ENCODE assay signal across 8 mouse cellular contexts in genomic region chr2:155817301-155818245, GRCm38 (mm10). TPM values are rescaled to one million over a fixed set of nuclear protein-coding genes. Genes with fewer than 3 reads are reported as not detected.
DNase-seq lines count a peak whose midpoint lies in the region; ATAC-seq and TF ChIP-seq lines count a peak whose summit lies in the region.

No protein-coding gene starts in this region.

- no peak for TF ChIP-seq CTCF in E14TG2a.4 (conservative IDR thresholded peaks at IDR 0.05; ENCODE audit: low read length)

- H3K9me3 ChIP-seq in E14TG2a.4 (ENCODE audit: low read length) = no peaks in the 10 kb centered on the region
- H3K9me3 ChIP-seq in embryonic facial prominence, embryonic 12.5 days = no peaks in the 10 kb centered on the region
- no peaks in the 10 kb centered on the region for H3K9me3 ChIP-seq in intestine, embryonic 15.5 days
- H3K9me3 ChIP-seq in stomach, embryonic 14.5 days (ENCODE audit: control insufficient read depth, low read depth, low read length) = no peaks in the 10 kb centered on the region

- H3K9ac ChIP-seq in embryonic facial prominence, embryonic 12.5 days = 0 out of 2 replicates have a peak overlapping the region, but pooled peaks have one; percentile 70
- H3K9ac ChIP-seq in intestine, embryonic 15.5 days = peak overlapping the region; percentile 35
- peak overlapping the region; percentile 74; the same call in 1 of the 2 replicates for H3K9ac ChIP-seq in stomach, embryonic 14.5 days (replicated peaks; ENCODE audit: low read depth, low read length)

- peaks cover 40% of the 10 kb centered on the region for H3K36me3 ChIP-seq in E14TG2a.4 (ENCODE audit: insufficient read depth, low read length)
- peaks cover 29% of the 10 kb centered on the region for H3K36me3 ChIP-seq in embryonic facial prominence, embryonic 12.5 days
- peaks cover 11% of the 10 kb centered on the region for H3K36me3 ChIP-seq in intestine, embryonic 15.5 days
- peaks cover 25% of the 10 kb centered on the region for H3K36me3 ChIP-seq in stomach, embryonic 14.5 days (ENCODE audit: control insufficient read depth, insufficient read depth, low read length)

- H3K4me3 ChIP-seq in E14TG2a.4 (replicated peaks; ENCODE audit: low read length) = peak overlapping the region; percentile 90
- peak overlapping the region; percentile 62; the same call in 1 of the 2 replicates for H3K4me3 ChIP-seq in embryonic facial prominence, embryonic 12.5 days
- H3K4me3 ChIP-seq in intestine, embryonic 15.5 days (replicated peaks) = no peak overlapping the region
- H3K4me3 ChIP-seq in stomach, embryonic 14.5 days (ENCODE audit: low read depth, low read length) = peak overlapping the region; percentile 67; the same call in 1 of the 2 replicates

- 79% methylated on average over 10 of the region's 10 CpGs for WGBS in embryonic facial prominence, embryonic 12.5 days
- WGBS in intestine, embryonic 15.5 days = 82% methylated on average over 10 of the region's 10 CpGs
- WGBS in stomach, embryonic 14.5 days = 82% methylated on average over 10 of the region's 10 CpGs

- H3K27ac ChIP-seq in embryonic facial prominence, embryonic 12.5 days = no peak overlapping the region
- H3K27ac ChIP-seq in intestine, embryonic 15.5 days = no peak overlapping the region
- no peak overlapping the region for H3K27ac ChIP-seq in stomach, embryonic 14.5 days (ENCODE audit: low read length)

- H3K27me3 ChIP-seq in E14TG2a.4 (ENCODE audit: insufficient read depth, low read length) = no peaks in the 10 kb centered on the region
- H3K27me3 ChIP-seq in embryonic facial prominence, embryonic 12.5 days = no peaks in the 10 kb centered on the region
- no peaks in the 10 kb centered on the region for H3K27me3 ChIP-seq in intestine, embryonic 15.5 days (replicated peaks)
- no peaks in the 10 kb centered on the region for H3K27me3 ChIP-seq in stomach, embryonic 14.5 days (ENCODE audit: control insufficient read depth, insufficient read depth, low read length)

- no peak for ATAC-seq in embryonic facial prominence, embryonic 12.5 days (ENCODE audit: insufficient number of reproducible peaks, insufficient read depth, low FRiP score, low TSS enrichment)
- no peak for ATAC-seq in intestine, embryonic 15.5 days
- ATAC-seq in stomach, embryonic 14.5 days (ENCODE audit: insufficient number of reproducible peaks, insufficient read depth, low FRiP score, low read depth) = no peak

- DNase-seq in gastrocnemius, adult 18-20 months (ENCODE audit: low spot score) = peak; percentile 61
- no peak for DNase-seq in gastrocnemius, postnatal 10 days
- no peak for DNase-seq in left cerebral cortex, adult 8-10 months (ENCODE audit: low spot score in 2 of 2)
- no peak for DNase-seq in kidney, adult 8-10 months

- H3K4me1 ChIP-seq in E14TG2a.4 (replicated peaks; ENCODE audit: low read depth, low read length) = peaks cover 56% of the 10 kb centered on the region
- peaks cover 11% of the 10 kb centered on the region; the same call in 1 of the 2 replicates for H3K4me1 ChIP-seq in embryonic facial prominence, embryonic 12.5 days
- peaks cover 19% of the 10 kb centered on the region for H3K4me1 ChIP-seq in intestine, embryonic 15.5 days (replicated peaks)
- H3K4me1 ChIP-seq in stomach, embryonic 14.5 days (ENCODE audit: control insufficient read depth, insufficient read depth, low read length) = peaks cover 7% of the 10 kb centered on the region

- no peak overlapping the region; the same call in 1 of the 2 replicates for H3K4me2 ChIP-seq in embryonic facial prominence, embryonic 12.5 days (replicated peaks)
- peak overlapping the region; percentile 83 for H3K4me2 ChIP-seq in intestine, embryonic 15.5 days (replicated peaks)
- peak overlapping the region; percentile 87; the same call in 1 of the 2 replicates for H3K4me2 ChIP-seq in stomach, embryonic 14.5 days (replicated peaks; ENCODE audit: low read depth, low read length)

RNA-seq across cellular contexts. Expression of gene BC029722, which starts 1.7 kb away (rescaled TPM):
- total RNA-seq in gastrocnemius, adult 18-20 months (2021) = 10 to 100 TPM; 27.8 to 29.5 TPM
- 10 to 100 TPM; 14.3 to 16.9 TPM for total RNA-seq in gastrocnemius, postnatal 10 days (2021)
- 12.9 and 13.4 TPM in 2 replicates for polyA plus RNA-seq in embryonic facial prominence, embryonic 12.5 days (2016; fragmentation: Nextera tagmentation; extraction: Ambion mirVana)
- 22.0 and 24.1 TPM in 2 replicates for polyA plus RNA-seq in intestine, embryonic 15.5 days (2015; fragmentation: Nextera tagmentation; extraction: Ambion mirVana)
- 12.8 and 15.0 TPM in 2 replicates for polyA plus RNA-seq in stomach, embryonic 14.5 days (2014; fragmentation: Nextera tagmentation; extraction: Ambion mirVana)
- 10 to 100 TPM; 56.9 to 63.1 (median 60.3) TPM for total RNA-seq in left cerebral cortex, adult 8-10 months (2022)

RNA-seq across cellular contexts. Expression of gene Eif6, which starts 9.2 kb away (rescaled TPM):
- 10 to 100 TPM; 43.4 to 45.4 TPM for total RNA-seq in gastrocnemius, adult 18-20 months (2021)
- total RNA-seq in gastrocnemius, postnatal 10 days (2021) = 10 to 100 TPM; 58.0 to 63.8 TPM
- polyA plus RNA-seq in embryonic facial prominence, embryonic 12.5 days (2016; fragmentation: Nextera tagmentation; extraction: Ambion mirVana) = 185 and 188 TPM in 2 replicates
- polyA plus RNA-seq in intestine, embryonic 15.5 days (2015; fragmentation: Nextera tagmentation; extraction: Ambion mirVana) = 263 and 265 TPM in 2 replicates
- 173 and 200 TPM in 2 replicates for polyA plus RNA-seq in stomach, embryonic 14.5 days (2014; fragmentation: Nextera tagmentation; extraction: Ambion mirVana)
- total RNA-seq in left cerebral cortex, adult 8-10 months (2022) = 10 to 100 TPM; 78.6 to 93.2 (median 86.3) TPM

RNA-seq across cellular contexts. Expression of gene Fam83c, which starts 17.1 kb away (rescaled TPM):
- not detected for total RNA-seq in gastrocnemius, adult 18-20 months (2021)
- not detected for total RNA-seq in gastrocnemius, postnatal 10 days (2021)
- polyA plus RNA-seq in embryonic facial prominence, embryonic 12.5 days (2016; fragmentation: Nextera tagmentation; extraction: Ambion mirVana) = 0.36 and 0.38 TPM in 2 replicates
- polyA plus RNA-seq in intestine, embryonic 15.5 days (2015; fragmentation: Nextera tagmentation; extraction: Ambion mirVana) = 0.30 and 0.53 TPM in 2 replicates
- polyA plus RNA-seq in stomach, embryonic 14.5 days (2014; fragmentation: Nextera tagmentation; extraction: Ambion mirVana) = 2.3 and 3.1 TPM in 2 replicates
- total RNA-seq in left cerebral cortex, adult 8-10 months (2022) = not detected

RNA-seq across cellular contexts. Expression of gene Mmp24, which starts 42.4 kb away (rescaled TPM):
- total RNA-seq in gastrocnemius, adult 18-20 months (2021) = not detected
- total RNA-seq in gastrocnemius, postnatal 10 days (2021) = under 1 TPM in 1 of 2 experiments, not detected in 1; 0.11 TPM
- 0.61 and 1.1 TPM in 2 replicates for polyA plus RNA-seq in embryonic facial prominence, embryonic 12.5 days (2016; fragmentation: Nextera tagmentation; extraction: Ambion mirVana)
- 0.24 and 0.37 TPM in 2 replicates for polyA plus RNA-seq in intestine, embryonic 15.5 days (2015; fragmentation: Nextera tagmentation; extraction: Ambion mirVana)
- 0.25 and 0.51 TPM in 2 replicates for polyA plus RNA-seq in stomach, embryonic 14.5 days (2014; fragmentation: Nextera tagmentation; extraction: Ambion mirVana)
- 10 to 100 TPM; 29.2 to 30.8 (median 29.9) TPM for total RNA-seq in left cerebral cortex, adult 8-10 months (2022)
